Mouse (Mus musculus) limb, embryonic 14.5 days (tissue): ENCODE data around the gene Prkch. TPM values are rescaled to one million over a fixed set of nuclear protein-coding genes. Genes with fewer than 3 reads are reported as not detected.
A peak's percentile ranks its signal among the peaks of the same experiment; 100 is the strongest.

ENCODE experiments used
- ATAC-seq: fragments of 200-750 bp; cut with Nextera tagmentation; 2 replicates; pipeline ENCODE4 v1.8.0; 2017; ENCODE audit warnings: low read depth, moderate number of reproducible peaks, moderate TSS enrichment; ENCODE audit not compliant: low FRiP score
- DNase-seq: peaks from one replicate; pipeline ENCODE4 v3.0.0-alpha.2; 2015; ENCODE audit warnings: low spot score
- H3K27ac ChIP-seq: fragments of 300-500 bp; sonication (generic); replicated peaks from 2 replicates; pipeline ENCODE4 v1.5.1; 2014; ENCODE audit warnings: low read depth, mild to moderate bottlenecking, low read length, moderate library complexity, mixed read lengths
- H3K27me3 ChIP-seq: fragments of 300-500 bp; sonication (generic); 2 replicates; pipeline ENCODE4 v1.6.1; 2014; ENCODE audit warnings: low read length, mixed read lengths; ENCODE audit not compliant: control insufficient read depth, insufficient read depth
- H3K36me3 ChIP-seq: fragments of 300-500 bp; sonication (generic); 2 replicates; pipeline ENCODE4 v1.6.1; 2014; ENCODE audit warnings: mild to moderate bottlenecking, low read length, moderate library complexity, mixed read lengths; ENCODE audit not compliant: control insufficient read depth, insufficient read depth
- H3K4me1 ChIP-seq: fragments of 300-500 bp; sonication (generic); 2 replicates; pipeline ENCODE4 v1.6.1; 2014; ENCODE audit warnings: antibody characterized with exemption, low read length, mixed read lengths; ENCODE audit not compliant: control insufficient read depth, insufficient read depth
- H3K4me2 ChIP-seq: fragments of 300-500 bp; sonication (generic); replicated peaks from 2 replicates; pipeline ENCODE4 v1.6.1; 2014; ENCODE audit warnings: low read depth, mild to moderate bottlenecking, low read length, moderate library complexity; ENCODE audit not compliant: severe bottlenecking
- H3K4me3 ChIP-seq: fragments of 300-500 bp; sonication (generic); replicated peaks from 2 replicates; pipeline ENCODE4 v1.5.1; 2014; ENCODE audit warnings: low read length
- H3K9ac ChIP-seq: fragments of 300-500 bp; sonication (generic); 2 replicates; pipeline ENCODE4 v1.6.1; 2014; ENCODE audit warnings: mild to moderate bottlenecking, low read depth, low read length, moderate library complexity; ENCODE audit not compliant: severe bottlenecking
- H3K9me3 ChIP-seq: fragments of 300-500 bp; sonication (generic); 2 replicates; pipeline ENCODE4 v1.6.1; 2016; ENCODE audit warnings: low read length; ENCODE audit not compliant: control insufficient read depth
- POLR2A ChIP-seq: fragments of 200-500 bp; IDR thresholded peaks from 2 replicates; pipeline ENCODE4 v1.8.0; 2012; ENCODE audit warnings: inconsistent platforms, mild to moderate bottlenecking, moderate library complexity, borderline replicate concordance; ENCODE audit not compliant: insufficient read depth, insufficient read length; ENCODE audit errors: extremely low read depth
- WGBS: fragments of 180-500 bp; shearing (Covaris S2); extraction: QIAGEN DNeasy Blood & Tissue Kit; methylation state at CpG from one replicate; pipeline ENCODE4 v1.1.7; 2014; 5-methylcytosine and 5-hydroxymethylcytosine counted together
- polyA plus RNA-seq, 2 experiments: library from polyadenylated mRNA; depleted of rRNA in 1 of 2; stranded (reverse) in 1 of 2; unstranded in 1 of 2; fragments of >200 nt; fragmentation: Nextera tagmentation in 1 of 2; extraction: Ambion mirVana in 1 of 2; gene quantifications; 2 replicates each; pipeline versions ENCODE4 v1.2.1 to v1.2.3; 2012 to 2014

Prkch gene
- polyA plus RNA-seq, 2 experiments, result 9.3 to 17.2 TPM

DNA sequence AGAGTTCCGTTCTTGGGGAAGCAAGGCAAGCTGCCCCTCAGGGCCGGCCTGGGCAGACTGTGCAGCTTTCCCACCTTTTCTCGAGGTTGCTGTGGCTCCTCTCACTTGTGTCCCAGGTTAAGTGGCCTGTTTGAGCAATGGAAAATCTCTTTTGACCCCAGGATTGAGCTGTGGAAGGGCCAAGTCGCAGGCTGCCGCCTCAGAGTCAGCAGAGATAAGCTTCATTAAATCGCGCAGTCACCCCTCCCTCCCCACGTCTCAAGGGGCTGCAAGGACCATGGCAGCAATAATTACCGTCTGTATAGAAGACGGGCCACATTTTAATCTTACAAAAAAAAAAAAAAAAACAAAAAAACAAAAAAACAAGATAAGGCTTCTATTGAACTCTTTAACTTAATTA, 20.4 kb upstream of the Prkch start:
- TF ChIP-seq POLR2A, result no peak
- no peak for ATAC-seq
- H3K9ac ChIP-seq, result no peak overlapping the region
- H3K27me3 ChIP-seq, result no peaks in the 10 kb centered on the region
- DNase-seq, result no peak
- H3K36me3 ChIP-seq, result no peaks in the 10 kb centered on the region
- WGBS, result 19% methylated on average over 10 of the region's 10 CpGs
- H3K27ac ChIP-seq, result no peak overlapping the region
- no peak overlapping the region for H3K4me2 ChIP-seq
- H3K4me3 ChIP-seq, result no peak overlapping the region
- H3K9me3 ChIP-seq, result no peaks in the 10 kb centered on the region
- H3K4me1 ChIP-seq, result no peaks in the 10 kb centered on the region

- H3K4me2 ChIP-seq, result peak overlapping the region; percentile 47
- H3K4me1 ChIP-seq, result no peaks in the 10 kb centered on the region
- H3K4me3 ChIP-seq, result peak overlapping the region; percentile 27
- 19% methylated on average over 21 of the region's 21 CpGs for WGBS
- no peaks in the 10 kb centered on the region for H3K27me3 ChIP-seq
- ATAC-seq, result no peak
- TF ChIP-seq POLR2A, result no peak
- peak; percentile 65 for DNase-seq
- H3K27ac ChIP-seq, result no peak overlapping the region
- no peaks in the 10 kb centered on the region for H3K36me3 ChIP-seq
- no peaks in the 10 kb centered on the region for H3K9me3 ChIP-seq
- H3K9ac ChIP-seq, result no peak overlapping the region
Observed at GRCm38 (mm10) chr12:73564795-73565619, 19.6 kb upstream of the Prkch start.

DNA sequence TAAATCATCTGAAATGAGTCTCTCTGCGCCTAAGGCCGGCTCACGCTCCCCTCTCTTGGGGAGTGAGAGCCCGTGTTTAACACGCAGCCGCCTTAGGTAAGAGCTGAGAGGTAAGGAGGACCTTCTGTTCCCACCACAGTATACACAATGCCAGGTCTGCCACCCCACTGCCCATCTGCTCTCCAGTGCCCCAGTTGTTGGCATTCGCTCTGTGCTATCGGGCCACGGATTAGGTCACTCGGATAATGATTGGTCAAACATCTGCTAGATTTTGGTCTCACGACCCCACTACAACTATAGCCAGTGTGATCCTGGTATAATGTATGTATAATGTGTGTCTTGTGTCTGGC, 19.0 kb upstream of the Prkch start:
- no peak overlapping the region for H3K27ac ChIP-seq
- H3K36me3 ChIP-seq, result no peaks in the 10 kb centered on the region
- H3K9me3 ChIP-seq, result no peaks in the 10 kb centered on the region
- DNase-seq (no peak), ATAC-seq (no peak)
- H3K9ac ChIP-seq, result no peak overlapping the region
- peak overlapping the region; percentile 27; the same call in 1 of the 2 replicates for H3K4me3 ChIP-seq
- TF ChIP-seq POLR2A, result no peak
- peak overlapping the region; percentile 47; the same call in 1 of the 2 replicates for H3K4me2 ChIP-seq
- H3K4me1 ChIP-seq, result no peaks in the 10 kb centered on the region
- WGBS, result 67% methylated on average over 11 of the region's 11 CpGs
- no peaks in the 10 kb centered on the region for H3K27me3 ChIP-seq

DNA sequence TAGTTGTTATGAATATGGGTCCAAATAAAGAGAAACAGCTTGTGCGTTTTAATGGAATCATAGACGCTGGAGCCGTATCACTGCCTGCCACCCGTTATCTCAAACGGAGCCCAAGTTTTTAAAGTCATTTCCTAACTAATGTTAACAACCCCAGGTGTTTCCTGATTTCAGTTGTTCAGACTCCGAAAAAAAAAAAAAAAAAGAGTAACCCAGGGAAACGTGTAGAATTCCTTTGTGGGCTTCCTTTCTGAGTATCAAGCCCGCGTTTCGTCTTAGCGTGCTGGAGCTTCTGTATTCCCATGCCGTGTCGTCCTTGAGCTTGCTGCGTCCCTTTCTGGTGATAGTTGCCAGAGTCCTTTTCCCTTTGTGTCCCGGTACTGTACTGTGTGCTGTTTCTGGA, 10.0 kb upstream of the Prkch start:
- ATAC-seq, result no peak
- no peak overlapping the region for H3K27ac ChIP-seq
- H3K9ac ChIP-seq, result no peak overlapping the region
- H3K9me3 ChIP-seq, result no peaks in the 10 kb centered on the region
- 40% methylated on average over 15 of the region's 15 CpGs for WGBS
- H3K4me2 ChIP-seq, result no peak overlapping the region
- DNase-seq, result no peak
- no peaks in the 10 kb centered on the region for H3K4me1 ChIP-seq
- TF ChIP-seq POLR2A, result no peak
- no peaks in the 10 kb centered on the region for H3K27me3 ChIP-seq
- H3K36me3 ChIP-seq, result no peaks in the 10 kb centered on the region
- H3K4me3 ChIP-seq, result no peak overlapping the region

DNA sequence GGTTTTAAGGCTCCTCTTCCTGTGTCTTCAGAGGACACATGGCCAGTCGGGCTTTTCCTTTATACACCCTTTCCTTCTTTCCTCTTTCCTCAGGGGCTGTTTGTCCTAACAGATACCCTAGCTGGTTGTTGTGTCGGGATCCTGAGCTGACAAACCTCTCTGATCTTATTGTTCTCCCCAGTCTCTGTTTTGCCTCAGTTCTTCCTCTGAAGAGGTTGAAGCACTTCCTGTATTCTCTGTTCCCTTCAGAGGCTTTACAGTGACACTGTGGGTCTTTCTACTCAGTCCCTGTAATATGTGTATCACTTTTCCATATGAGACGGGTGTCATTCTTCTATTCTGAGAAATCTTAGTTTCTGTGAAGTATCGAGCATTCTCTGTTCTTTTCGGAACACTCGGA, 6.5 kb upstream of the Prkch start:
- Histone ChIP-seq H3K27ac (no peak overlapping the region), H3K4me3 (no peak overlapping the region), H3K9ac (no peak overlapping the region), H3K9me3 (no peaks in the 10 kb centered on the region), H3K27me3 (no peaks in the 10 kb centered on the region; the same call in 1 of the 2 replicates), H3K4me2 (no peak overlapping the region), H3K36me3 (no peaks in the 10 kb centered on the region), H3K4me1 (no peaks in the 10 kb centered on the region)
- ATAC-seq (no peak), DNase-seq (no peak)
- 66% methylated on average over 6 of the region's 6 CpGs for WGBS
- no peak for TF ChIP-seq POLR2A

DNA sequence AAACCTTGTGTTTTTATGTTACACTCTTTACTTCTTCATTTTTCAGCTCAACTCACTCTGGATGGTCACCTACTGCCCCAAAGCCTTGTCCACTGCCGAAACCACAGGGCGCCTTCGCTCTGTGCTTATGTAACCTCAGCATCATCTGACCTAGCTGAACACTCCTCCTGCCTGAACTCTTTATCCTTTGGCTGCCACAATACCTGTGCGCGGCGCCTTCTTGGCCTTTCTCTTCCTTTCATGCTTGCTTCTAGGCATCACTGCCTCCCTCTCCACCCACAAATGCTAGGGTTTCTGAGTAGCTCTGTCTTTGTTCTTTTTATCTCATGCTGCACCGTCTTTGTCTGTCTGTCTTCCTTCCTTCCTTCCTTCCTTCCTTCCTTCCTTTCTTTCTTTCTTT, 3.8 kb upstream of the Prkch start:
- no peak overlapping the region for H3K9ac ChIP-seq
- H3K4me3 ChIP-seq, result no peak overlapping the region
- H3K9me3 ChIP-seq, result no peaks in the 10 kb centered on the region
- DNase-seq (no peak), ATAC-seq (no peak)
- H3K36me3 ChIP-seq, result no peaks in the 10 kb centered on the region
- no peak overlapping the region for H3K4me2 ChIP-seq
- peaks cover 14% of the 10 kb centered on the region; the same call in 1 of the 2 replicates for H3K27me3 ChIP-seq
- no peak for TF ChIP-seq POLR2A
- no peak overlapping the region for H3K27ac ChIP-seq
- 83% methylated on average over 7 of the region's 7 CpGs for WGBS
- H3K4me1 ChIP-seq, result 0 out of 2 replicates have a peak, but pooled peaks cover 6% of the 10 kb centered on the region
